Mouse (Mus musculus) liver, adult 2 months (tissue): ENCODE results near the gene Lcp2.

Experiments used
- CTCF ChIP-seq: fragments of 200-500 bp; IDR thresholded peaks from 2 replicates; pipeline ENCODE4 v1.5.1; 2011; ENCODE audit warnings: low read depth, low read length, control low read depth
- POLR2A ChIP-seq: fragments of 200-500 bp; IDR thresholded peaks from 2 replicates; pipeline ENCODE4 v1.6.1; 2011; ENCODE audit warnings: low read length, control low read depth; ENCODE audit not compliant: insufficient read depth; ENCODE audit errors: extremely low read depth

DNA sequence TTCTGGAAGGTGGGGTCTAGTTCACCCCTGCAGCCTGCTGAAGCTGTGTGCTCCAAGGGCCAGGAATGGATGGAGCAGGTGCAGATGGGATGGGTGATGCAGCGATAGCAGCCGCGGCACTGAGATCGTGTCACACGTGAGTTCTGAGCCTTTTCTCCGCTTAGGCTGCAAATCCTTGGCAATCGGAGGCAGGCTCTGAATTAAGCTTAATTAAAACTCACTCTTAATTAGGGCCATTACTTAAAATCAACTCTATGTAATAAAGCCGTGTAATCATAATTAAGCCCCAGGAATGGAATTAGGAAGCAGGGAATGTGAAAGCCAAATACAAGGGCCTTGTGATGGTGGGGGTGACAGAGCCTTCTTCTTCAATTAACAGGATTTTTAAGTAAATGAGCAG, 92.6 kb downstream of the Lcp2 start:
- TF ChIP-seq CTCF (no peak), POLR2A (no peak)
